Mouse (Mus musculus): ENCODE results near the gene Prf1.

Gene Prf1

DNA sequence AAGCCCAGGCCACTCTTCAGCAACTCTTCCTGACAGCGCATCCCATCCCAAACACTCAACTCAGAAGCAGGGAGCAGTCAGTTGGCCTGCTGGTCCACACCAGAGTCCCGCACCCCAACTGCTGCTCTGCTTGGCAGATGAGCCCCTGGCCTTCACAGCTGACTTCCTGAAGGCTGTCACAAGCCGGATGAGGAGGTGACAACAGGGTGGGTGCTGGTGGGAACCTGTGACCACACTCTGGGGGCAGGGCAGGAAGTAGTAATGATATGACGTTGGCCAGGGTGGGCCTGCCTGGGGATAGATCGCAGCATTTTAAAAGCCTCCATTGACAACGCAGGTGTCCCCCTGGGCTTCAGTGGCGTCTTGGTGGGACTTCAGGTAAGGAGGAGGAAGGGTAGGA is at the start of gene Prf1:
TSS of gene Prf1 (plus strand) at position 357 of the 400 bp plus-strand sequence.
- no peak for DNase-seq

DNA sequence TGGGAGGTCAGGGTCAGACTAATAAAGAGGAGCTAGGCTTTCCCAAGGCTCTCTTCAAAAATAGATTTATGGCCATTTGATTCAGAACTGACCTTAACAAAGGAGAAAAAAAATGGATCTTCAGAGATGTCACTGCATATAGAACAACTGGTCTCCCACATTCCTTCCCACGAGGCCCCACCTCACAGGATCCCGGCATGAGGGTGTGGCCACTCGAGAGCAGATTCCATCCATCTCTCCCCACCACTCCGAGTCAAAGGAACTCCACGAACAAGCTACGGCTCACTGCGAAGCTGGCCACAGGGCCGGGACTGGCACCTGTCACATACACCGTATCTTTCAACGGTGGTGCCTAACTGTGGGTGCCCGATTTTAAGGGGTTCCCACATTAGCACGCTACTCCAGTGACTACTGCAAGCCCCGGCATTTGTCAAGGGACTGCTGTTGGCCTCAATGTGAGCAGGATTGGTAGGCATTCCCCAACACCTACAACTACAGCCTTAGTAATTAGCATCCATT is 49.0 kb upstream of the Prf1 start:
- no peak for DNase-seq

DNA sequence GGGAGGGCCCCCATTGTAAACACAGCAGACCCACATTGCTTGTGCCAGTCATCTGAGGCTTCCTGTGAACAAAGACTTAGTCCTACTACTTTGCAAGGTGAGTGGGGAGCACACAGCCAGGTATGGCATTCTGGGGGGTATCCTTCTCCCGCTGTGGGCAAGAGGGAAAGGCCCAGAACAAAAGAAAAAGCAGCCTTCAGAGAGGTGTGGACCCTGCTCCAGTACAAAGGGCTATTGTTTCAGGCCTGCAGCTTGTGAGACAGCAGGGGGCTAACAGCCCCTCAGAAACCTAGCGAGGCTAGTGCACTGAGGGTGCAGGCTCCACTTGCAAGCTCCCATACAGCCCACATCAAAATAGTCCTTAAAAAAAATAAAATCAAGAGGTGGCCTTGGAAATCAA is 47.7 kb upstream of the Prf1 start:
- DNase-seq, result no peak

DNA sequence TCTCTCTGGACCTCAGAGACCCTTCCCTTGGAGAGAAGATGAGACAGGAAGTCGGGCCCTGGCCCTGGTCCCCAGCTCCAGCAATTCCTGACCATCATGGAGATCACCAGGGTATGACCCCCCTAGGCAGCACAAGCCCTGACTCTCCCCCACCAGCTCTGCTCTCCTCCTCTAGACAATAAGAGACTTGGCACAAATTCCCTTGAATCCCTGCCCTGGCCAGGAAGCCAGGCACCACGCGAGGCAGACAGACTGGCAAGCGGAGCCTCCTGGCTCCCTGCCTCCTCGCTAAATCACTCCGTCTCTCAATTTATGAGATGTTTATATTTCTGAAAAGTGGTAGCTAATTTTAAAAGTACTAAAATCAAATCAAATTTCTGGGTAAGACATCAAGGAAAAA is 42.9 kb upstream of the Prf1 start:
- DNase-seq, result peak; percentile 21

DNA sequence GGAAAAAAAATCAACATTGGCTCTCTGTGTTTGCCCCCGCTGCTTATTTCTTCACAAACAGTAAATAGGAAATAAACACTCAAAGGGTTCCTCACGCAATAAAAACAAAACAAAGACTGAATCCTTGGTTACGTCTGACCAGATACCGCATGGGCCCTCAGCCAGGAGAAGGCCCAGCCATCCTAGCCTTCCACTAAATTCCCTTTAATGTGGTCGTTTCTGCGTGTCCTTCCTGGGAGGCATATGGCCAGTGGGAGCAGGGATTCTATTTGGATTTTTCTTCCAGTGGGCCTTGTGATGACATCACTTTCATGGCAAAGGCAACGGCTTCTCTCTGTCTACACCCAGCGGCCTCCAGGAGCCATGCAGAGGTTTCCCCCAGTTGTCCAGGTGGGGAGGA is 42.4 kb upstream of the Prf1 start:
- no peak for DNase-seq

DNA sequence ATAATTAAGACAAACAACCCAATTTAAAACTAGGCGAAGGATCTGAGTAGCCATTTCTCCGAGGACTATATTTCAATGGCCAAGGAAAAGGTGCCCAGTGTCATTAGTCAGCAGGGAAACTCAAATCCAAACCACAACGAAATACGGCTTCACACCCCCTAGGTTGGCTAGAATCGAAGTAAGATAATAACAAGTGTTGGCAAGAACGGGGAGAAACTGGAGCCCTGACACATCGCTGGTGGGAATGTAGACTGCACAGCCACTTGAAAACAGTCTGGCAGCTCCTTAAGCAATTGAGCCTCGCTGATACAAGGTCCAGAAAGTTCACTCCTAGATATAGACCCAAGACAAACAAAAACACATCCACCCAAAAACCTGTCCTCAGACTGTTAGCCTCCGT is 41.0 kb upstream of the Prf1 start:
- no peak for DNase-seq

DNA sequence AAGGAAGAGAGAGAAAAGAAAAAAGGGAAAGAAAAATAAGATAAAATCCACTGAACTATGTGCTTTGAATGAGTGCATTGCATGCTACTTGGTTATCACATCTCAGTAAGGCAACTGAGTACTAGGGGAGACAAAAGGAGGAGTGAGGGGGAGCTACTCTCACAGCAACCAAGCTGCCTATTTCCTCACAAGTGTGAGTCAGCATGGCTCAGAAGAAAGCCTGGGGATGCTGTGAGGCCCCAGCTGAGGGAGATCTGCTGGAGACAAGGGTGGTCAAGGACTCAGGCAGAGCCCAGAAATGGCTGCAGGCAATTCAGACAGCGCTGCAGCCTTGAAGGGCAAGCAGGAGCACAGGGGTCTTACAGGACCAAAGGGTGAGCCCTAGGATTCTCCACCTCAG is 39.5 kb upstream of the Prf1 start:
- peak; percentile 40 for DNase-seq

DNA sequence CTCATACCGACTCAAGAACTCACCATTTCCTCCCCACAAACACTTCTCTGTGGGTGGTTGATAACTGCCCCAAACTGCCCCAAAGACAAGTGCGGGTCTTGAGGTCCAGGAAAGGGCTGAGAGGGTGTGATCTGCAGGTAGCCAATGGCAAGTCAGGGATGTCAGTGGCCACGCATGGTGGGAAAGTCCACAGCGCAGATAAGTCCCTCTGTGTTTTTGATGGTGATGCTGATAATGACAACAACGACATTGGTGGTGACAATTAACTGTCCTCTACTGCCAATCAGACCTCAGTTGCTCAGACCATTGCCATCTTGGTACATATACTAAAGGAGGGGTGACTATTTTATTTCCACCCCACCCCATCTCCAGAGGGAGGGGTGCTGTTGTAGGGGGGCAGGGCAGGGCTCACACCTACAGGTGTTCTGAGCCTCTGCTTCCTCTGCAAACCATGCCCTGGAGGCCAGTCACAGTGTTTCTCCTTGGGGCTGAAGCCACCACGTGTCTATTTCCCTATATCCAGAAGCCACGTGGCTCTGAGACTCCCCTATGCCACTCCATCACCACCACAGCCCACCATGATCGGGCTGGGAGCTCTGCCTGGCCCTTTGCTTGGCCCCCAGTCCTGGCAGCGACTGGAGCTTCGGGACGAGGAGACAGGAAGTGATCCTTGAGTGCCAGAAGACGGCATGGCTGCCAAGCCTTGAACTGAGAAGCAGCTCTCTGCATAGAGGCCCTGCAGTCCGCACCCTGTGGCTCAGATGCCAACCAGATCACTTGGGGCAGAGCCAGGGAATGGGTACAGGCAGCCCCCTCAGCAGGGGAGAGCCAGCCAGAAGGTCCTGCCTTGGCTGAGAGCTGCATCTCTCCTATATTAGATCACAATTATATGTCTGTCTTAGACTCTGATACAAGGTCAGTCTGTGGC is 36.1 kb upstream of the Prf1 start:
- no peak for DNase-seq

DNA sequence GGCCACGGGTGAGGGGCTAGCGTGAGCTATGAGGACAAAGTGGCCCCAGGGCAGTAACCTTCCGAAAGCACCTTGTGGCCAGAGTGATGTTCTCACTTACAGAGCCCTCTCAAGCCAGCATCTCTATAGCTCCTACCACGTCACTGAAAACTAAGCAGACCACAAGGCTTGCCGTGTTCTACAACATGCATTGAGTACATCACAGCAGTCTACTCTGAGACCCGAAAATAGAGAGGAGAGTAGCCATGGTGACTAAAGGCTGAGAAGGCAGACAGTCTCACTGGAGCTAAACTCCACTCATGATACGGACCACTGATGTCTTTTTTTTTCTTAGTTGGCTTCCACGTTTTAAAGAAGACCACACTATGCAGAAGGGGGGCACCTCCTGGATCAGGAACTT is 34.0 kb upstream of the Prf1 start:
- no peak for DNase-seq

DNA sequence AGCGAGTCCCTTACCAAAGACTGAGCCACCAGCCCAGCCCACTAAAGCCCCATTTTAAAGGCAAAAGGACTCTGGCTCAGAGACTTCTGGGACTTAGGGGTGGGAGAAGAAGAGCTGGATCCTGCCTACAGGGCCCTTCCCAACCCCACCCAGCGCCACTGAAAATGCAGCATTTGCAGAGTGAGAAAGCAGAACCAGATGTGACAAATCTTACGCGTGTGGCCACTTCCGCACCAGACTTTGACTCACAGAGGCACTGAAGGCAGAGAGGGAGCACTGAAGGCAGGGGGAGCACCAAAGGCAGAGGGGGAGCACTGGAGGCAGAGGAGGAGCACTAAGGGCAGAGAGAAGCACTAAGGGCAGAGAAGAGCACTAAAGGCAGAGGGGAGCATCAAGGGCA is 30.3 kb upstream of the Prf1 start:
- DNase-seq, result no peak

DNA sequence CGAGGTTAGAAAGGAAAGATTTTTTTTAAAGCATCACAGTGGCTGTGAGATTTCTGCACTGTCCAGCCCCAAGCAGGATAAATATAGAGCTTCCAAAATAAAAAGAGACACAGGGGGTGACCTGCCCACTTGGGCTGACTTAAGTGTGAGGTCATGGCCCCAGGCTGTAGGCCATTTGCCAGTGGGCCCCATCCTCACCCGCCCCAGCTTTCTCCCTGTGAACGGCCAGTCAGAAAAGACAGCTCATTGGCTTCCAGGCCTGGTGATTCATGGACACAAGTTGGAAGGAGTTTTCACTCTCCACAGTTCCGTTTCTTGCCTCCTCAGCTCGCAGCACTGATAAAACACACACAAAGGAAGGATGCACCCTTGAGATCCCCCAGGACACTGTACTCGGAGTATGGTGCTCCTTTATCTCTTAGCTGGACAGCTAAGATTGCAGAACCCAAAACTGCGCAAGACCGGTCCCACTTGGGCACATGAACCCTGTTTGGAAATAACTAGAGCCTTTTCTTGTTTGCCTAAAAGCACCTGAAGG is 25.5 kb upstream of the Prf1 start:
- DNase-seq, result no peak

DNA sequence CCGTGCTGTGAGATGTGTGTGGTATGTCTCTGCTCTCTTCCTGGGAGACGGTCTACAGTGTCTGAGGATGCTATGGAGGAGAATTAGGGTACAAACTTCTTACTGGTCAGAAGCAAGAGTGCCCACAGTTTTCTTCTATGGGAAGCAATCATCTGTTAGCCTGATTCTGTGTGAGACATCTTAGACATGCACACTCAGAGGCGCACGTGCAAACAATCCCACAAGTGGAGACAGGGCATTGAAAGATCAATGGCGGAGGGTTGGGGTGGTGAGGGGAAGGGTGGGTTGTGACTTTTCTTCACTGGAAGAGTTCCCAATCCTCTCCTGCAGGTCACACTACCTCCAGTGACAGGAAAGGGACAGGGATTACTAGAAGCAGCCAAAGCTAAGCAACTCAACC is 25.0 kb upstream of the Prf1 start:
- no peak for DNase-seq

DNA sequence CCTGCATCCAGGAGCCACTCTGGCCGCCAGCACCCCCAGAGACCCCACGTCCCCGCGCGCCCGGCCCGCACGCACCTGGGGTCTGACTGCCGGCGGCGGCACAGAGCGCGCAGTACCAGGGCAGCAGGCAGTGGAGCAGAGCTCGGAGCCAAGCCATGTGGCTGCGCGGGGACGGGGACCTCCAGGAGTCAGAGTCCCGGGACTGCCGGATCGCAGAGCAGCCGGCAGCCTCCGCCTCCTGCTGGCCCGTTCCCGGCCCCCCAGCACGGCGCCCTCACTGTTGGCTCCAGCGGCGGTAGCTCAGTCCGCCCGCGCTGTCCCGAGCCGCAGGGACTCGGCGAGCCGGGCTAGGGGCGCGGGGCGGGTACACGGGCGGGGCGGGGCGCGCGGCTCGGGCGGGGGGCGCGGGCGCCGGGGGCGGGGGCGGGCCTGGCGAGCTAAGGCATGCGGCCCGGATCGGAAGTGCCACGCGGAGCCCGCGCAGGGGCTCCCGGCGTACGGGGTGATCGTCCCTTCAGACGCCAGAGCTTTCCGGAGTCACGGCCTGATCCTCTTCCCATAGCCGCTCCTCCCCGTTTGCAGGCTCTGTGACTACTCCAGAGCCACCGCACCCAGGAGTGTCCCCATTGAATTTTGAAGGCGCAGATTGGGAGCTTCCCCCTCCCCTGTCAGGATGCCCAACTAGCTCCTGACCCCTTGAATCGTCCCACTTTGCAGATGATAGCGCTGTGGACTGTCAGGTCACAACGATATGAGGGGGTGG is 24.4 kb upstream of the Prf1 start, which contains the start of gene Adamts14:
TSS of gene Adamts14 (minus strand) at position 358 of the 763 bp plus-strand sequence.
- no peak for DNase-seq

DNA sequence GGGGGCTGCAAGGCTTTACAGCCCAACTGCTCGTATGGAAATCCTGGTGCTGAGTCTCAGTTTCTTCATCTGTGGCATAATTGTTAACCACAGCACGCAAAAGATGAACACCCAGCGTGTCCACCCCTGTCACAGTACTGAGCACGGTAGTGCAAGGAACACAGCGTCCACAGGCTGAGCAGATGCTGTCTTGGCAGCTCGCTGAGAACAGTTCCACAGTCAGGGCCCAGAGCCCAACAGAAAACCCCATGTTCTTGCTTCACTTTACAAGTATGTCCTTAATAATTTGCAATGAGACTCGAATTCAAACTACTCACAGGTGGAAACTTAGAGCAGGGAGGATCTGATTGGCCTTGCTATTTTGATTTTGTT is 23.8 kb upstream of the Prf1 start:
- DNase-seq, result no peak

DNA sequence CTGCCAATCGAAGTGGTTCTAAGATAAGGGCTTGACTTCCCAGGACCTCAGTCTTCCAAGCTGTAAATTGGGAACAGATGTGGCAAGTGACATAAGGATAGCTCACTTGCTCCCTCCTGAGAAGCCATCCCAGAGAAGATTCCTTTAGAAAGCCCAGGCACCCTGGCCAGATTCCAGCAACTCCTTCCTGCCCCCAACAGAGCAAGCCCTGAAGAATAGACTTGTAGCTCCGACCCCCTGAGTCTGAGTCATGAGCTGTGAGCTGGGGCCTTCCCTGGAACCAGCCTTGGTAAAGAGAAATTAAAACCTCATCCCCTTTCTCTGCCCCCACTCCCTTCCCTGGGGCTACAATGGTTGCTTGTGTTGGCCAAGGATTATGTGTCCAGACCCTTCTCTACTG is 23.1 kb upstream of the Prf1 start:
- no peak for DNase-seq

DNA sequence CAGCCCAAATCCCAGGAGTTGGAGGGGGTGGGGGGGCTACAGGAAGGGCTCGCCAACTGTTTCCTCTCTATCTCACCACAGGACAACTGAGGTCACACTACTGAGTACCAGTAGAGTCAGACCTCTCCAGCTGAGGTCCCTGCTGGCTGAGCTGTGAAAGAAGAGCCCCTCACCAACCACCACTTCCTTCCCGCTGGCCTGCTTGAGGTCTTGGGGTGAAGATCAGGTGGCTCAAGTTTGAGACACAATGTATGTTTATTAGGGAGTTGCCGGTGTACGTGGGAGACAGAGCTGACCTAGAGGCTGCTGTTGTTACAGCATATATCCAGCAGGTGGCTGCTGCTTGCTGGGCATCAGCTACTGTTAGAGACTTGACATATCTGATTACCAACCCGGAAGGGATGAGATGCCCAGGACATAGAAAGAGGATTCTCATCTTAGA is 21.9 kb upstream of the Prf1 start:
- DNase-seq, result no peak

DNA sequence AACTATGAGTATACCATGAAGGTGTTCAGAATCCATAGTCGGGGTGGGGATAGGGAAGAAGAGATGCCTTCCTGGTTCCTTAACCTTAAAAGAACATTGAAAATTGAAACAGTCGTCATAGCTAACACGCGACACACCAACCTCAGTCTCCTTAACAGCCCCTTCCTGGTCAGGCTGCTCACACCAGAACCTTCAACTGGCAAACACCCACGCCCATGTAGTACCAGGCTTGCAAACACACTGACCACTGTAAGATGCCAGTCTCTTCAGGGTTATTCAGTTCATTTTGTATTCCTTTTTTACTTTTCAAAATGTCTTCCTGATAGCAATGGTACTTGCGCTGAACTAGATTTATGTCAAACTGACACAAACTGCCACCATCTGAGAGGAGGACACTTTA is 20.6 kb upstream of the Prf1 start:
- no peak for DNase-seq

DNA sequence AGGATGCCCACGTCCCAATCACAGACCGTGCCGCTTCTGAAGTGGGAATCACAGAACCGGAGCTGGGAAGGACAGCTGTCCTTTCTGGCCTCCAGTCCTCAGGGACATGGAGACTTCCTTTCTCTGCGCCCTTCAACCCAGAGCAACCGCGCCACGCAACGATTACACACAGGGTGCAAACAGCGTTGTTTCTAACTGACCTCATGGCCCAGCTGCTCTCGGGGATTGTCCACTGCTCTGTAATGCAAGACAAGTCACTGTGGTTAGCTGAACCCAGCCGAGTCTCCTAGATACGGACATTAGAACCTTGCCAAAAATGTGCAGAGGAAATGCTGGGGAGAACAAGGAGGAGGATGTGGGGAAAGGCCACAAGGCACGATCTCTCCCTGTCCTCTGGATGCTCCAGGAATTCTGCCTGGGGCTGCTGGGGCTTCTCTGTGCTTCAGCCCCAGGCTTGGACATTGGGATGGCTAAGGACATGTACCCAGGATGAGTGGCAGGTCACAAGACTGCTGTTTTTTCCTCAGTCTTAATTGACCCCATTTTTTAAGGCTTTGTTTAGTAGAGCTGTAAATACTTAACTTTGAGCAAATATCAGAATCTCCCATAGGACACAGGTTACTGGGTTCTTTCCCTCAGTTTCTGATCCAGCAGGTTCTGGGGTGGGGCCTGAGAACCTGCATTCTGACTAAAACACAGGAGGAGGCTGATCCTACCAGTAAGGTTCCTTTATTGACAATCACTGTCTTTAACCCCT is 19.5 kb upstream of the Prf1 start:
- DNase-seq, result no peak

DNA sequence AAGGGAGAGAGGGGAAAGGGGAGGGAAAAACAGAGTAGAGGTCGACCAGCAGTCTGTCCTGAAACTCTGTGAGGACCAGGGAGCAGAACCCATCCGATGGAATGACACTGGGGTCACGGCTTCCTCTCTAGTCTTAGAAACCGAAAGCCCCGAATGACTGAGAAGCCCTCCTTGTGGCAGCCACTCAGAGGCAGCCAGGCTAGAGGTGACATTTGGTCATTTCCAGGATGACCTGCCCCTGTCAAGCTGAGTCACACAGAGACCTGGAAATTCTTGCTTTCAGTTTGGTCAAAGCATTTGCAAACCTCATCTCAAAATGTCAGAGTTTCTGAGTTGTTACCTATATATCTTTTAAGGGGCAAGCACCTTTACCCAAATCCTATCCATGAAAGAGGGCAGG is 16.5 kb upstream of the Prf1 start:
- DNase-seq, result no peak

DNA sequence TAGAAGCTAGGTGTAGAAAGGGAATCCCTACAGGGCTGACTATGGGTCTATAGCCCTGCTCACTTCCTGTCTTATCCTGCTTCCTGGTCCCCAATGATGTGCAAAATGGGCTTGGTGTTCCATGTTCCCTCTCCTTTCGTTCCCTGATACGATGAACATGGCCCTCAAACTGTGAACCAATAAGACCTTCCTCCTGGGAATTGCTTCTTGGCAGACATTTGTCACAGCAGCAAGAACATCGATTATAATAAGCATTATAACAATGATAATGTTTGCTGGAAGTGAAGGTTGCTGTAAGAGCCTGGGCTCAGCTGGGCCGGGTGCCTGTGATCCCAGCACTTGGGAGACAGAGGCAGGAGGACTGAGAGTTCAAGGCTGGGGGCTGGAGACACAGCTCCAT is 13.3 kb upstream of the Prf1 start:
- no peak for DNase-seq

DNA sequence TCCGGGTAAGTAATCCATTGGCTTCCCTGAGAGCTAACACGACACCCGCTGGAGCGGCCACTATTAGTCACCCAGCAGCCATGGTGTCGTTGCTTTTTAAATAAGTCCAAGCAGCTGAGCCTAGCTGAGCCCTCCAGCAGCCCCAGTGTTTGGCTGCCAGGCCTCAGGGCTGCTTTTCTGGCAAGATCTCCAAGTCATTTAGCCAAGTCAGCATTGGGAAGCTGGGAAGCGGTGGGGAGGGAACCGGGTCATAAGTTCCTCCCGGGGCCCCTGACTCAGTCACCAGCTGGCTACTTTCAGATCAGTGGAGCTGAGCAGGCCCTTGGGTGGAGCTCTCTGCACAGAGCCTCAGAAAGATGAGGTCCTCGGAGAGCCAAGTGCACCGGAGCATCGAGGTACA is 12.4 kb upstream of the Prf1 start:
- DNase-seq, result no peak

DNA sequence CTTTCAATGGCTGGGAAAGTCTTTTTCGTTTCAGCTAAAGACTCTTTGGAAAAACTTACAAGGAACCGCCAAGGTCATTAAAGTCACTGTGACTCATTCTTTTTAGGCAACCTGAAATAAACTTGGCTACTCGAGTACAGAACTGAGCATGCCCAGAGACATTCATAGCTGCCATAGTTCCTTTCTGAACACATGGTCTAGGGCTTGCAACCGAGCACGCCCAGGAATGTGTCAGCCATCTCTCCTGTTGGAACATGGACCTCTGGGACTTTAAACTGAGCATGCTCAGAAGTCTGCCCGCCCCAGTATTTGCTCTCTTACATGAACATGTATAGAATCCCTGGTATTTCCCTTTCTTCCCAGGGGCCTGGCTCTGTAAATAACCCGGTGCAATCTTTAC is 11.4 kb upstream of the Prf1 start:
- no peak for DNase-seq

DNA sequence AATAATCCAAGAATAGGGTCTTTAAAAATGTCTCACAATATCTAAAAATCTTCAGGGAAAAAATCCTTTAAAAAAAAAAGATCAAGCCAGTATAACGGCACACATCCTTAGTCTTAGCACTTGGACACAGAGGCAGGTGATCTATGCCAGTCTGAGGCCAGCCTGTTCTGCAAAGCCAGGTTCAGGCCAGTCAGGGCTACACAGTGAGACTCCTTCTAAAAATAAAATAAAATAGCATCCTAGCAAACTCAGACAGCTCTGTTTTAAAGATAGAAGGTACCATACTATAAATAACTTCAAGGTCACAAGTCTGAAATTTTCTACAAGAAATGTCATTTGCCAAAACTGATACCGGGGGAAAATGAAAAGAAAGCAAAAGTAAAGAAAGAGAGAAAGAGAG is 7.6 kb upstream of the Prf1 start:
- DNase-seq, result no peak
